Mouse (Mus musculus): ENCODE data around the gene Abhd14a.

GRCm38 (mm10) chr9:106397733-106398132 lies 49.7 kb downstream of the Abhd14a start:
- TF ChIP-seq POLR2A (IDR thresholded peaks at IDR 0.05; ENCODE audit: borderline replicate concordance, insufficient read depth, low read length) (no peak), CTCF (IDR thresholded peaks at IDR 0.05; ENCODE audit: borderline replicate concordance, insufficient read depth, low read depth, low read length) (no peak)
